Mouse (Mus musculus) CD4-positive naive resting alpha-beta T cell, adult 76 days (primary cell): ENCODE results near the gene Tm4sf20. TPM values are rescaled to one million over a fixed set of nuclear protein-coding genes. Genes with fewer than 3 reads are reported as not detected.

Source experiments
- total RNA-seq: library from RNA; stranded (reverse); gene quantifications from one replicate; pipeline ENCODE4 v1.2.4, GENCODE M21; 2023

The Tm4sf20 gene
- not detected for total RNA-seq

DNA sequence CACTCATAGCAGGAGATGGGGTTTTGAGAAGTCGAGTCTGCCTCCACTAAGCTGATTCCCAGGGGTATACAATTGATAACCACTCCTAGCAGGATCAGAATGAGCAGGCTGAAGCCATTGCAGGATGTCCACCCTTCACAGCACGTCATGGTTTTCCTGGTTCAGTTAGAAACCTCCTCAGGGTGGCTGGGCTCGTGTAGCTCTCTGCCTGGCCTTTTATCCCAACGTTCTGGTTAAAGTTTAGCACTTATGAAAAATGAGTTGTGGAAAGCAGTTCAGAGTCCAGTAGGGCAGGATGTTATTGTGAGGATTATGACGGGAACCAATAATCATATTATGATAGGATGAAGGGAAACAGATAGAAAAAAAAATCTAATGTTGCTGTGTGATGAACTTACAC is at the start of gene Tm4sf20:
TSS of gene Tm4sf20 (minus strand) at position 193 of the 400 bp plus-strand sequence.

GRCm38 (mm10) chr1:82771022-82771586 is 2.8 kb upstream of the Tm4sf20 start, which contains the start of gene Gm47791:
Gm47791 (minus strand) TSS chr1:82771243.

GRCm38 (mm10) chr1:82724339-82725025 is 43.8 kb downstream of the Tm4sf20 start, which contains the start of gene Mff:
Mff (plus strand) TSS chr1:82724890.

Other genes with a start within 250 kb of the Tm4sf20 start
- gene Col4a4, start 181.6 kb downstream of the Tm4sf20 start, total RNA-seq, result not detected
- gene Col4a3, start 181.5 kb downstream of the Tm4sf20 start, total RNA-seq, result not detected
- 111 TPM for gene Mff, start 43.6 kb downstream of the Tm4sf20 start, total RNA-seq
- not detected for gene Gm47791, start 2.8 kb upstream of the Tm4sf20 start, total RNA-seq
- 84.8 TPM for gene Agfg1, start 71.0 kb upstream of the Tm4sf20 start, total RNA-seq
- 3.5 TPM for gene A030005L19Rik, start 144.9 kb upstream of the Tm4sf20 start, total RNA-seq
- not detected for gene A030014E15Rik, start 156.5 kb upstream of the Tm4sf20 start, total RNA-seq
- gene Gm6217, start 162.9 kb upstream of the Tm4sf20 start, total RNA-seq, result not detected
- not detected for gene A030003K21Rik, start 174.9 kb upstream of the Tm4sf20 start, total RNA-seq
- not detected for gene Gm7544, start 187.6 kb upstream of the Tm4sf20 start, total RNA-seq
- gene Gm47955, start 191.8 kb upstream of the Tm4sf20 start, total RNA-seq, result not detected
- not detected for gene Gm47959, start 232.1 kb upstream of the Tm4sf20 start, total RNA-seq